Mouse (Mus musculus) urinary bladder, adult 18-20 months (tissue): ENCODE data around the gene Srsf12.

Source experiments
- DNase-seq, 2 experiments: peaks; one replicate each; pipeline ENCODE4 v3.0.0; 2022; ENCODE audit warnings: low spot score in 2 of 2, mixed read lengths in 2 of 2

The Srsf12 gene

GRCm38 (mm10) chr4:33208881-33209841 lies at the start of gene Srsf12:
Gene Srsf12, plus strand, starts transcription at chr4:33208991.
- peak in 1 of 2 experiments; percentile 3 for DNase-seq

- no peak for DNase-seq
Observed at GRCm38 (mm10) chr4:33183477-33183876, 25.3 kb upstream of the Srsf12 start.

GRCm38 (mm10) chr4:33188164-33188563 lies 20.6 kb upstream of the Srsf12 start:
- DNase-seq, result peak; percentile 7 to 19

- peak; percentile 75 to 77 for DNase-seq
Observed at GRCm38 (mm10) chr4:33188781-33189734, 19.7 kb upstream of the Srsf12 start.

- no peak for DNase-seq
Observed at GRCm38 (mm10) chr4:33189735-33190036, 19.1 kb upstream of the Srsf12 start, which contains the start of gene Pm20d2. Gene Pm20d2, minus strand, starts transcription at chr4:33189737.

- DNase-seq, result no peak
Observed at GRCm38 (mm10) chr4:33198117-33198516, 10.7 kb upstream of the Srsf12 start.

- peak in 1 of 2 experiments; percentile 18 for DNase-seq
Observed at GRCm38 (mm10) chr4:33204682-33205081, 4.1 kb upstream of the Srsf12 start.

GRCm38 (mm10) chr4:33207551-33207950 lies 1.2 kb upstream of the Srsf12 start:
- no peak for DNase-seq

- DNase-seq, result no peak
Observed at GRCm38 (mm10) chr4:33221847-33222246, 13.1 kb downstream of the Srsf12 start.

- no peak for DNase-seq
Observed at GRCm38 (mm10) chr4:33224003-33224675, 15.3 kb downstream of the Srsf12 start.

- no peak for DNase-seq
Observed at GRCm38 (mm10) chr4:33227164-33227563, 18.4 kb downstream of the Srsf12 start.

- DNase-seq, result no peak
Observed at GRCm38 (mm10) chr4:33229639-33230038, 20.8 kb downstream of the Srsf12 start.

GRCm38 (mm10) chr4:33230881-33231280 lies 22.1 kb downstream of the Srsf12 start:
- no peak for DNase-seq

- peak in 1 of 2 experiments; percentile 14 for DNase-seq
Observed at GRCm38 (mm10) chr4:33242536-33242935, 33.7 kb downstream of the Srsf12 start.

- DNase-seq, result no peak
Observed at GRCm38 (mm10) chr4:33243016-33243758, 34.4 kb downstream of the Srsf12 start.

GRCm38 (mm10) chr4:33243921-33244320 lies 35.1 kb downstream of the Srsf12 start:
- DNase-seq, result peak in 1 of 2 experiments; percentile 12

GRCm38 (mm10) chr4:33245853-33246395 lies 37.1 kb downstream of the Srsf12 start:
- no peak for DNase-seq

GRCm38 (mm10) chr4:33247479-33248053 lies 38.8 kb downstream of the Srsf12 start:
- peak; percentile 91 to 98 for DNase-seq

- DNase-seq, result peak; percentile 94 to 99
Observed at GRCm38 (mm10) chr4:33248062-33248889, 39.5 kb downstream of the Srsf12 start.
